Mouse (Mus musculus): Measurements from ENCODE around the gene Shroom3. TPM values are rescaled to one million over a fixed set of nuclear protein-coding genes. Genes with fewer than 3 reads are reported as not detected.

Gene Shroom3
- polyA plus RNA-seq, 1 experiment from 2014 or later = 2.9 TPM

GRCm38 (mm10) chr5:92969926-92970325 is 286.7 kb downstream of the Shroom3 start:
- no peaks in the 10 kb centered on the region for H3K27me3 ChIP-seq (ENCODE audit: control insufficient read depth, insufficient read depth, low read length)
- no peak overlapping the region for H3K4me3 ChIP-seq (ENCODE audit: low read depth, low read length)
- H3K36me3 ChIP-seq (ENCODE audit: control insufficient read depth, insufficient read depth, low read length) = no peaks in the 10 kb centered on the region
- no peaks in the 10 kb centered on the region for H3K4me1 ChIP-seq (ENCODE audit: control insufficient read depth, insufficient read depth, low read length)
- no peak overlapping the region for H3K27ac ChIP-seq (ENCODE audit: low read depth, low read length)
- H3K4me2 ChIP-seq (ENCODE audit: low read depth, low read length) = no peak overlapping the region
- no peak for ATAC-seq (ENCODE audit: low read depth)
- 80% methylated on average over 2 of the region's 2 CpGs for WGBS
- no peak overlapping the region for H3K9ac ChIP-seq (replicated peaks; ENCODE audit: low read depth, low read length)
- H3K9me3 ChIP-seq (ENCODE audit: control insufficient read depth, low read length) = no peaks in the 10 kb centered on the region

GRCm38 (mm10) chr5:92970480-92970879 is 287.2 kb downstream of the Shroom3 start:
- Histone ChIP-seq H3K4me1 (ENCODE audit: control insufficient read depth, insufficient read depth, low read length) (no peaks in the 10 kb centered on the region), H3K9ac (replicated peaks; ENCODE audit: low read depth, low read length) (no peak overlapping the region), H3K27ac (ENCODE audit: low read depth, low read length) (no peak overlapping the region), H3K36me3 (ENCODE audit: control insufficient read depth, insufficient read depth, low read length) (no peaks in the 10 kb centered on the region), H3K4me2 (ENCODE audit: low read depth, low read length) (no peak overlapping the region), H3K4me3 (ENCODE audit: low read depth, low read length) (no peak overlapping the region), H3K9me3 (ENCODE audit: control insufficient read depth, low read length) (no peaks in the 10 kb centered on the region), H3K27me3 (ENCODE audit: control insufficient read depth, insufficient read depth, low read length) (no peaks in the 10 kb centered on the region)
- no peak for ATAC-seq (ENCODE audit: low read depth)
- WGBS = 39% methylated on average over 7 of the region's 7 CpGs

- H3K27me3 ChIP-seq (ENCODE audit: control insufficient read depth, insufficient read depth, low read length) = no peaks in the 10 kb centered on the region
- H3K4me2 ChIP-seq (ENCODE audit: low read depth, low read length) = no peak overlapping the region
- H3K4me3 ChIP-seq (ENCODE audit: low read depth, low read length) = no peak overlapping the region
- no peak overlapping the region for H3K9ac ChIP-seq (replicated peaks; ENCODE audit: low read depth, low read length)
- no peaks in the 10 kb centered on the region for H3K36me3 ChIP-seq (ENCODE audit: control insufficient read depth, insufficient read depth, low read length)
- ATAC-seq (ENCODE audit: low read depth) = no peak
- H3K4me1 ChIP-seq (ENCODE audit: control insufficient read depth, insufficient read depth, low read length) = no peaks in the 10 kb centered on the region
- H3K9me3 ChIP-seq (ENCODE audit: control insufficient read depth, low read length) = no peaks in the 10 kb centered on the region
- WGBS = 92% methylated on average over 6 of the region's 6 CpGs
- H3K27ac ChIP-seq (ENCODE audit: low read depth, low read length) = no peak overlapping the region
These were observed 297.2 kb downstream of the Shroom3 start for GRCm38 (mm10) chr5:92980393-92980792.

GRCm38 (mm10) chr5:92980862-92981261 is 297.6 kb downstream of the Shroom3 start:
- no peaks in the 10 kb centered on the region for H3K9me3 ChIP-seq (ENCODE audit: control insufficient read depth, low read length)
- no peak overlapping the region for H3K4me3 ChIP-seq (ENCODE audit: low read depth, low read length)
- no peak overlapping the region for H3K9ac ChIP-seq (replicated peaks; ENCODE audit: low read depth, low read length)
- H3K27ac ChIP-seq (ENCODE audit: low read depth, low read length) = no peak overlapping the region
- no peak for ATAC-seq (ENCODE audit: low read depth)
- WGBS = 71% methylated on average over 2 of the region's 2 CpGs
- no peak overlapping the region for H3K4me2 ChIP-seq (ENCODE audit: low read depth, low read length)
- no peaks in the 10 kb centered on the region for H3K27me3 ChIP-seq (ENCODE audit: control insufficient read depth, insufficient read depth, low read length)
- H3K4me1 ChIP-seq (ENCODE audit: control insufficient read depth, insufficient read depth, low read length) = no peaks in the 10 kb centered on the region
- H3K36me3 ChIP-seq (ENCODE audit: control insufficient read depth, insufficient read depth, low read length) = no peaks in the 10 kb centered on the region

- no peak for ATAC-seq (ENCODE audit: low read depth)
- no peaks in the 10 kb centered on the region for H3K36me3 ChIP-seq (ENCODE audit: control insufficient read depth, insufficient read depth, low read length)
- no peaks in the 10 kb centered on the region for H3K4me1 ChIP-seq (ENCODE audit: control insufficient read depth, insufficient read depth, low read length)
- no peak overlapping the region for H3K9ac ChIP-seq (replicated peaks; ENCODE audit: low read depth, low read length)
- no peaks in the 10 kb centered on the region for H3K27me3 ChIP-seq (ENCODE audit: control insufficient read depth, insufficient read depth, low read length)
- no peak overlapping the region for H3K4me3 ChIP-seq (ENCODE audit: low read depth, low read length)
- no peaks in the 10 kb centered on the region for H3K9me3 ChIP-seq (ENCODE audit: control insufficient read depth, low read length)
- H3K4me2 ChIP-seq (ENCODE audit: low read depth, low read length) = no peak overlapping the region
- no peak overlapping the region for H3K27ac ChIP-seq (ENCODE audit: low read depth, low read length)
These were observed 299.4 kb downstream of the Shroom3 start for GRCm38 (mm10) chr5:92982673-92983072.

- H3K9me3 ChIP-seq (ENCODE audit: control insufficient read depth, low read length) = no peaks in the 10 kb centered on the region
- H3K4me3 ChIP-seq (ENCODE audit: low read depth, low read length) = no peak overlapping the region
- H3K36me3 ChIP-seq (ENCODE audit: control insufficient read depth, insufficient read depth, low read length) = no peaks in the 10 kb centered on the region
- no peak for ATAC-seq (ENCODE audit: low read depth)
- no peak overlapping the region for H3K4me2 ChIP-seq (ENCODE audit: low read depth, low read length)
- no peak overlapping the region for H3K9ac ChIP-seq (replicated peaks; ENCODE audit: low read depth, low read length)
- WGBS = 33% methylated on average over 2 of the region's 2 CpGs
- no peaks in the 10 kb centered on the region for H3K4me1 ChIP-seq (ENCODE audit: control insufficient read depth, insufficient read depth, low read length)
- no peak overlapping the region for H3K27ac ChIP-seq (ENCODE audit: low read depth, low read length)
- no peaks in the 10 kb centered on the region for H3K27me3 ChIP-seq (ENCODE audit: control insufficient read depth, insufficient read depth, low read length)
These were observed 300.7 kb downstream of the Shroom3 start for GRCm38 (mm10) chr5:92983942-92984341.

- no peak overlapping the region for H3K4me3 ChIP-seq (ENCODE audit: low read depth, low read length)
- H3K4me1 ChIP-seq (ENCODE audit: control insufficient read depth, insufficient read depth, low read length) = no peaks in the 10 kb centered on the region
- no peaks in the 10 kb centered on the region for H3K9me3 ChIP-seq (ENCODE audit: control insufficient read depth, low read length)
- H3K9ac ChIP-seq (replicated peaks; ENCODE audit: low read depth, low read length) = no peak overlapping the region
- H3K4me2 ChIP-seq (ENCODE audit: low read depth, low read length) = no peak overlapping the region
- no peak for ATAC-seq (ENCODE audit: low read depth)
- H3K27ac ChIP-seq (ENCODE audit: low read depth, low read length) = no peak overlapping the region
- 37% methylated on average over 1 of the region's 1 CpGs for WGBS
- no peaks in the 10 kb centered on the region for H3K27me3 ChIP-seq (ENCODE audit: control insufficient read depth, insufficient read depth, low read length)
- H3K36me3 ChIP-seq (ENCODE audit: control insufficient read depth, insufficient read depth, low read length) = no peaks in the 10 kb centered on the region
These were observed 301.5 kb downstream of the Shroom3 start for GRCm38 (mm10) chr5:92984692-92985091.

GRCm38 (mm10) chr5:92985391-92985790 is 302.2 kb downstream of the Shroom3 start:
- no peaks in the 10 kb centered on the region for H3K27me3 ChIP-seq (ENCODE audit: control insufficient read depth, insufficient read depth, low read length)
- no peak overlapping the region for H3K4me2 ChIP-seq (ENCODE audit: low read depth, low read length)
- H3K36me3 ChIP-seq (ENCODE audit: control insufficient read depth, insufficient read depth, low read length) = no peaks in the 10 kb centered on the region
- WGBS = 92% methylated on average over 2 of the region's 2 CpGs
- no peaks in the 10 kb centered on the region for H3K4me1 ChIP-seq (ENCODE audit: control insufficient read depth, insufficient read depth, low read length)
- no peak overlapping the region for H3K27ac ChIP-seq (ENCODE audit: low read depth, low read length)
- ATAC-seq (ENCODE audit: low read depth) = no peak
- H3K4me3 ChIP-seq (ENCODE audit: low read depth, low read length) = no peak overlapping the region
- no peaks in the 10 kb centered on the region for H3K9me3 ChIP-seq (ENCODE audit: control insufficient read depth, low read length)
- no peak overlapping the region for H3K9ac ChIP-seq (replicated peaks; ENCODE audit: low read depth, low read length)

- Histone ChIP-seq H3K4me2 (ENCODE audit: low read depth, low read length) (no peak overlapping the region), H3K9me3 (ENCODE audit: control insufficient read depth, low read length) (no peaks in the 10 kb centered on the region), H3K4me1 (ENCODE audit: control insufficient read depth, insufficient read depth, low read length) (no peaks in the 10 kb centered on the region), H3K36me3 (ENCODE audit: control insufficient read depth, insufficient read depth, low read length) (no peaks in the 10 kb centered on the region), H3K4me3 (ENCODE audit: low read depth, low read length) (no peak overlapping the region), H3K9ac (replicated peaks; ENCODE audit: low read depth, low read length) (no peak overlapping the region), H3K27ac (ENCODE audit: low read depth, low read length) (no peak overlapping the region), H3K27me3 (ENCODE audit: control insufficient read depth, insufficient read depth, low read length) (no peaks in the 10 kb centered on the region)
- ATAC-seq (ENCODE audit: low read depth) = no peak
- 93% methylated on average over 22 of the region's 22 CpGs for WGBS
These were observed 303.7 kb downstream of the Shroom3 start for GRCm38 (mm10) chr5:92986651-92987610.
